Mouse (Mus musculus) monocyte, adult 2 months (primary cell): ENCODE results near the gene Ankrd2.
A peak's percentile ranks its signal among the peaks of the same experiment; 100 is the strongest.

Experiments used
- DNase-seq, 2 experiments: peaks; one replicate each; pipeline ENCODE4 v3.0.0; 2022; ENCODE audit warnings: low spot score in 2 of 2, low read depth in 1 of 2

The Ankrd2 gene

GRCm38 (mm10) chr19:42089748-42090595 is 54.2 kb downstream of the Ankrd2 start, which contains the start of gene Pi4k2a:
Gene Pi4k2a, plus strand, starts transcription at chr19:42090470.
- DNase-seq, result peak; percentile 97 to 99

- peak; percentile 22 to 31 for DNase-seq
These were observed 54.9 kb downstream of the Ankrd2 start for GRCm38 (mm10) chr19:42090637-42091141.
